Mouse (Mus musculus): ENCODE data around the gene Ddx42. TPM values are rescaled to one million over a fixed set of nuclear protein-coding genes. Genes with fewer than 3 reads are reported as not detected.

Ddx42 gene
- polyA plus RNA-seq, 1 experiment from 2014 or later, result 77.9 TPM

- peaks cover 25% of the 10 kb centered on the region for H3K4me1 ChIP-seq (ENCODE audit: control insufficient read depth, insufficient read depth, low read depth, low read length)
- H3K9ac ChIP-seq (ENCODE audit: low read depth, low read length), result peak overlapping the region; percentile 95
- 43% methylated on average over 5 of the region's 5 CpGs for WGBS
- peak overlapping the region; percentile 95 for H3K4me3 ChIP-seq (ENCODE audit: low read length)
- ATAC-seq, result no peak
- peak overlapping the region; percentile 41; the same call in 1 of the 2 replicates for H3K27ac ChIP-seq (ENCODE audit: low read depth, low read length)
- H3K36me3 ChIP-seq (ENCODE audit: control insufficient read depth, insufficient read depth, low read length), result peaks cover 5% of the 10 kb centered on the region
- peak overlapping the region; percentile 85 for H3K4me2 ChIP-seq (ENCODE audit: low read length)
- H3K9me3 ChIP-seq (ENCODE audit: control insufficient read depth, low read length), result no peaks in the 10 kb centered on the region
- no peaks in the 10 kb centered on the region for H3K27me3 ChIP-seq (replicated peaks; ENCODE audit: control insufficient read depth, insufficient read depth, low read length)
Measured at GRCm38 (mm10) chr11:106271131-106271793, 54.5 kb downstream of the Ddx42 start.

GRCm38 (mm10) chr11:106271794-106272643 lies 55.3 kb downstream of the Ddx42 start:
- Histone ChIP-seq H3K4me3 (ENCODE audit: low read length) (peak overlapping the region; percentile 95), H3K36me3 (ENCODE audit: control insufficient read depth, insufficient read depth, low read length) (no peaks in the 10 kb centered on the region; the same call in 1 of the 2 replicates), H3K27ac (ENCODE audit: low read depth, low read length) (peak overlapping the region; percentile 88), H3K9me3 (ENCODE audit: control insufficient read depth, low read length) (no peaks in the 10 kb centered on the region), H3K4me1 (ENCODE audit: control insufficient read depth, insufficient read depth, low read depth, low read length) (peaks cover 28% of the 10 kb centered on the region), H3K4me2 (ENCODE audit: low read length) (peak overlapping the region; percentile 85), H3K9ac (ENCODE audit: low read depth, low read length) (peak overlapping the region; percentile 95), H3K27me3 (replicated peaks; ENCODE audit: control insufficient read depth, insufficient read depth, low read length) (no peaks in the 10 kb centered on the region)
- WGBS, result 2% methylated on average over 37 of the region's 41 CpGs
- ATAC-seq, result peak; percentile 29

- peak; percentile 94 for ATAC-seq
- WGBS, result under 1% methylated on average over 67 of the region's 72 CpGs
- H3K4me2 ChIP-seq (ENCODE audit: low read length), result peak within 1 kb of the TSS; percentile 85
- no peaks in the 10 kb centered on the region for H3K27me3 ChIP-seq (replicated peaks; ENCODE audit: control insufficient read depth, insufficient read depth, low read length)
- H3K4me3 ChIP-seq (ENCODE audit: low read length), result peak within 1 kb of the TSS; percentile 95
- H3K9me3 ChIP-seq (ENCODE audit: control insufficient read depth, low read length), result no peaks in the 10 kb centered on the region
- no peaks in the 10 kb centered on the region for H3K36me3 ChIP-seq (ENCODE audit: control insufficient read depth, insufficient read depth, low read length)
- H3K9ac ChIP-seq (ENCODE audit: low read depth, low read length), result peak within 1 kb of the TSS; percentile 95
- H3K27ac ChIP-seq (ENCODE audit: low read depth, low read length), result peak within 1 kb of the TSS; percentile 88
- H3K4me1 ChIP-seq (ENCODE audit: control insufficient read depth, insufficient read depth, low read depth, low read length), result peaks cover 26% of the 10 kb centered on the region
Measured at GRCm38 (mm10) chr11:106272644-106273310, 56.1 kb downstream of the Ddx42 start, which contains the start of gene Smarcd2. Smarcd2 (minus strand) TSS chr11:106272972.

- H3K9me3 ChIP-seq (ENCODE audit: control insufficient read depth, low read length), result no peaks in the 10 kb centered on the region
- 14% methylated on average over 16 of the region's 16 CpGs for WGBS
- peaks cover 23% of the 10 kb centered on the region for H3K4me1 ChIP-seq (ENCODE audit: control insufficient read depth, insufficient read depth, low read depth, low read length)
- peak overlapping the region; percentile 95 for H3K9ac ChIP-seq (ENCODE audit: low read depth, low read length)
- H3K4me3 ChIP-seq (ENCODE audit: low read length), result peak overlapping the region; percentile 95
- peak overlapping the region; percentile 85 for H3K4me2 ChIP-seq (ENCODE audit: low read length)
- H3K36me3 ChIP-seq (ENCODE audit: control insufficient read depth, insufficient read depth, low read length), result no peaks in the 10 kb centered on the region
- peak; percentile 6; the same call in 1 of the 2 replicates for ATAC-seq
- H3K27me3 ChIP-seq (replicated peaks; ENCODE audit: control insufficient read depth, insufficient read depth, low read length), result no peaks in the 10 kb centered on the region
- peak overlapping the region; percentile 76 for H3K27ac ChIP-seq (ENCODE audit: low read depth, low read length)
Measured at GRCm38 (mm10) chr11:106273311-106273684, 56.6 kb downstream of the Ddx42 start.

GRCm38 (mm10) chr11:106273811-106274210 lies 57.1 kb downstream of the Ddx42 start:
- ATAC-seq, result no peak
- Histone ChIP-seq H3K4me3 (ENCODE audit: low read length) (no peak overlapping the region), H3K36me3 (ENCODE audit: control insufficient read depth, insufficient read depth, low read length) (no peaks in the 10 kb centered on the region), H3K4me1 (ENCODE audit: control insufficient read depth, insufficient read depth, low read depth, low read length) (peaks cover 18% of the 10 kb centered on the region), H3K27me3 (replicated peaks; ENCODE audit: control insufficient read depth, insufficient read depth, low read length) (no peaks in the 10 kb centered on the region), H3K9ac (ENCODE audit: low read depth, low read length) (no peak overlapping the region), H3K27ac (ENCODE audit: low read depth, low read length) (no peak overlapping the region), H3K4me2 (ENCODE audit: low read length) (peak overlapping the region; percentile 85; the same call in 1 of the 2 replicates), H3K9me3 (ENCODE audit: control insufficient read depth, low read length) (no peaks in the 10 kb centered on the region)
- WGBS, result 97% methylated on average over 6 of the region's 6 CpGs

GRCm38 (mm10) chr11:106274374-106274773 lies 57.6 kb downstream of the Ddx42 start:
- Histone ChIP-seq H3K9ac (ENCODE audit: low read depth, low read length) (no peak overlapping the region), H3K4me1 (ENCODE audit: control insufficient read depth, insufficient read depth, low read depth, low read length) (peaks cover 13% of the 10 kb centered on the region), H3K27me3 (replicated peaks; ENCODE audit: control insufficient read depth, insufficient read depth, low read length) (no peaks in the 10 kb centered on the region), H3K4me2 (ENCODE audit: low read length) (no peak overlapping the region), H3K36me3 (ENCODE audit: control insufficient read depth, insufficient read depth, low read length) (no peaks in the 10 kb centered on the region), H3K27ac (ENCODE audit: low read depth, low read length) (no peak overlapping the region), H3K9me3 (ENCODE audit: control insufficient read depth, low read length) (no peaks in the 10 kb centered on the region), H3K4me3 (ENCODE audit: low read length) (no peak overlapping the region)
- WGBS, result 86% methylated on average over 1 of the region's 1 CpGs
- no peak for ATAC-seq

GRCm38 (mm10) chr11:106274971-106275411 lies 58.3 kb downstream of the Ddx42 start:
- Histone ChIP-seq H3K4me3 (ENCODE audit: low read length) (no peak overlapping the region), H3K4me1 (ENCODE audit: control insufficient read depth, insufficient read depth, low read depth, low read length) (peaks cover 13% of the 10 kb centered on the region), H3K9ac (ENCODE audit: low read depth, low read length) (no peak overlapping the region), H3K27me3 (replicated peaks; ENCODE audit: control insufficient read depth, insufficient read depth, low read length) (no peaks in the 10 kb centered on the region), H3K9me3 (ENCODE audit: control insufficient read depth, low read length) (no peaks in the 10 kb centered on the region), H3K36me3 (ENCODE audit: control insufficient read depth, insufficient read depth, low read length) (no peaks in the 10 kb centered on the region), H3K4me2 (ENCODE audit: low read length) (no peak overlapping the region), H3K27ac (ENCODE audit: low read depth, low read length) (no peak overlapping the region)
- 84% methylated on average over 7 of the region's 7 CpGs for WGBS
- ATAC-seq, result no peak

- Histone ChIP-seq H3K9me3 (ENCODE audit: control insufficient read depth, low read length) (no peaks in the 10 kb centered on the region), H3K27ac (ENCODE audit: low read depth, low read length) (no peak within 1 kb of the TSS), H3K27me3 (replicated peaks; ENCODE audit: control insufficient read depth, insufficient read depth, low read length) (no peaks in the 10 kb centered on the region), H3K4me3 (ENCODE audit: low read length) (peak within 1 kb of the TSS; percentile 25), H3K9ac (ENCODE audit: low read depth, low read length) (peak within 1 kb of the TSS; percentile 25; the same call in 1 of the 2 replicates), H3K36me3 (ENCODE audit: control insufficient read depth, insufficient read depth, low read length) (no peaks in the 10 kb centered on the region), H3K4me1 (ENCODE audit: control insufficient read depth, insufficient read depth, low read depth, low read length) (peaks cover 8% of the 10 kb centered on the region), H3K4me2 (ENCODE audit: low read length) (peak within 1 kb of the TSS; percentile 68)
- ATAC-seq, result peak; percentile 69
- WGBS, result 7% methylated on average over 25 of the region's 25 CpGs
Measured at GRCm38 (mm10) chr11:106276454-106276853, 59.7 kb downstream of the Ddx42 start, which contains the start of gene Tcam1. Tcam1 (plus strand) TSS chr11:106276672.

Data from hindbrain, embryonic 16.5 days (tissue).